Mouse (Mus musculus) forelimb bud, embryonic 11.5 days (tissue): Measurements from ENCODE around the gene Plekhg3.

Experiments used
- DNase-seq: peaks from one replicate; pipeline ENCODE4 v3.0.0-alpha.2; 2012; ENCODE audit warnings: low read depth, low spot score

Plekhg3 gene

DNA sequence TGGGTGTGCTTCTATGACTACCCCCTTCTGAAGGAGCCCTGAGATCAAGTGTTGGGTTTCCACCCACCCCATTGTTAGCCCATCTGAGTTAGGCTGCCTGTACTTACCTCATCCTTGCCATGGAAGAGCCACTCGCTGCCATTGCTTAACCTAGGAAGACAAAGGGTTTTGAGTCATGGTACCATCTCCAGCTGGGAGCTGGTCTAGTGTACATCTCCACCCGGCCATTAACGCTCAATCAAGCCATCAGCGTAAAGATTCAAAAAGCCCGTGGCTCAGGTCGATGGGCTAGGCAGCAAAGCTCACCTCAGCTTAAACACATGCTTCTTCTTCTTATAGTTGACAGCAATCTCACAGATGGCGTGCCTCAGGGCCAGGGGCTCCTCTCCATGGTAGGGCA is 52.8 kb downstream of the Plekhg3 start:
- no peak for DNase-seq

DNA sequence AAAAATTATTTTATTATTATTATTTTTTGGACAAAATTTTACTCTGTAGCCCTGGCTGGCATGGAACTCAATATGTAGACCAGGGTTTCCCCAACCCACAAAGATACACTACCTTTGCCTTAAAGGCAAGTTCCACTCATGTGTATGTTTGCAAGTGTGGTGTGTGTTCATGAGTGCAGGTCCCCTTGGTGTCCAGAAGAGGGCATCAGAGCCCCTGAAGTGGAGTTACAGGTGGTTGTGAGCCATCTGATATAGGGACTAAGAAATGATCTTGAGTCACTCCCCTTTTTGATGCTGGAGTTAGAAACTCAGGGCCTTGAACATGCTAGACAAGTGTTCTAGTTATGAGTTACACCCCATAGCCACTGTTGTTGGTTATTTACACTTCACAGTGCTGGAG is 54.3 kb downstream of the Plekhg3 start:
- no peak for DNase-seq

DNA sequence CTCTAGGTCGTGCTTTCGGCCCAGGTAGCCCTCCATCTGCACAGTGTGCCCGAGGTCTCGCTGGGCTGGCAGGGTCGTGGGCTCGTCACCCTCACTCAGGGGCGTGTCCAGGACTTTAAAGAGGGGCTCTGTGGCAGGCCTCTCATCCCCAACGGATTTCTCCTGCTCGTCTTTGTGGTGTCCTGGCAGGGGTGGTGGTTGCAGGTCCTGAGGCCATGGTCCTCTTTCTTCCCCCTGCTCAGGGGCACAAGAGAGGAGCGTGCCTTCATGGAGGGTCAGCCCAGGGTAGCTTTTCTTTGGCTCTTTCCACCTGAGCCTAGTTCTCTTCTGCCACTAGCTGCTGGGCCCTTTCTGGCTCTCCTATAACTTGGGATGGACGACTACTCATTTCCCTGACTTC is 56.7 kb downstream of the Plekhg3 start:
- no peak for DNase-seq

GRCm38 (mm10) chr12:76589531-76589930 is 58.8 kb downstream of the Plekhg3 start:
- no peak for DNase-seq

DNA sequence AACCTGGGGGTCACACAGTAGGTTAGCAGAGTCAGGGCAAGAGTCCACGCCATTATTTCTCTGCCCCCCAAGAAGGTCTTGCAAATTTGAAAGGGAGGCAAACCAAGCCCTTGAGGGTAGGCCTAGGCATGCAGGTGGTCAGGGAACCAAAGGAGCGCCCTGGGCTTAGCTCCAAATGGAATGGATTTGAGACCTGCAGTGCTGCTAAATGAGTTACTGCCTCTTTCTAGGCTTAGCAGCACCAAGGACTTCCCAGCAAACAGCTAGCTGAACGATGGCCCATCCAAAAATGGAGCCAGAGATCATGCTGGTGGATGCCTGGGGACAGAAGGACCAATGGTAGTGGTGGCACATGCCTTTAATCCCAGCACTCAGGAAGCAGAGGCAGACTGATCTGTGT is 60.3 kb downstream of the Plekhg3 start:
- DNase-seq = no peak

- peak; percentile 78 for DNase-seq
These were observed 61.5 kb downstream of the Plekhg3 start for GRCm38 (mm10) chr12:76592213-76592612.

GRCm38 (mm10) chr12:76593254-76593653 is 62.6 kb downstream of the Plekhg3 start:
- no peak for DNase-seq

DNA sequence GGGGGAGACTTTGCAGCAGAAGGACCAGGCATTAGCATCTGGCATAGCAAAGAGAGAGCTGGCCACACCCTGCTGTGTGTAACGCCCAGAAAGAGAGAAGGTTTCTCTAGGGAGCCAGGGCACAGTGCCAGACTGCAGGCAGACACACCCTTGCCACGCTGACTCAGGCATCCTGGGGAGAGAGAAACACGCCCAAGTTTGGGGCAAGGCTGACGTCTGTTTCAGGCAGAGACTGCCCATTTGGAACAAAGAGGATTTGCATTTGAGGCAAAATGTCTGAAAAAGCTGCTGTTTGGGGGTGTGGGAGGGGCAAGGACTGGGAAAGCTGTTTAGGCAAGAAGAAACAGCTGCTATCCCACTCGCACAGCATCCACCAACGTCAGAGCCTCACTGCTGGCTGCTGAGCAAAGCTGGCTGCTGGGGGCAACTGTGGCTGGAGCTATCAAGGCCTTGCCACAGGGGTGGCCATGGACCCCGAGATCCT is 63.2 kb downstream of the Plekhg3 start:
- DNase-seq = no peak

DNA sequence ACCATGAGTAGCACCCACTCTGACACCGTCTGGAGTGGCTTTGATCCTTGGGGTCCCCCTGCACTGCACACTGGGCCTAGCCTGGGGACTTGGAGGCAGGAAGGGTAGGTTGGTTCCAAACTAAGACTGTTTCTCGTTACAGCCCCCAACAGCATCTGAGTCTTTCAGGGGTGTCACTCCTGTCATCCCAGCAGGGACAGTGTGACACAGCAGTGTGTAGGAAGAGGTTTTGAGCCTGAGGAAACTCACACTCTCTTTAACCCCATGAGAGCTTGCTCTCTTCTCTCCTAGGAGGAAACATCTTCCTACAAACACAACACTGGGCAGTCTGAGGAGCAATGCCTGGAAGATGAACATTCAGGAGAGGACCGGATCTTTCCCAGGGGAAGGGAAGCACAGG is 63.9 kb downstream of the Plekhg3 start:
- DNase-seq = no peak

DNA sequence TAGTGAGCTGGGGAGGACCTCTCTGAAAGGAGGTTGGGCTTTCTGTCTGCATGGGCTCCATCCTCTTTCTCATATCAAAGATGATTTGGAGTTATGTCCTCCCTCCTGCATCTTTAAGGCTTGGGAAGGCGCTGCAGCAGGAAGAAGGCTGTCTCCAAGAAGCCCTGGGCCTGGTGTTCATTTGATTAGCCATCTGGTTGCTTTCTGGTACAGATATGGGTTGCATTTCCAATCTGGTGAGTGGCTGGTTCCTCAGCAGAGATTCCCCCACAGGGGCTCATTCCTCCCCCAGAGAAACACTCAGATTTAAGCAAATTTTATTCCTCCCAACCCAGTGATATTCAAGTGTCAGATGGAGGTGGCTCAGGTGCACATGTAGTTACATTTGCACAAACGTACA is 65.1 kb downstream of the Plekhg3 start:
- no peak for DNase-seq

DNA sequence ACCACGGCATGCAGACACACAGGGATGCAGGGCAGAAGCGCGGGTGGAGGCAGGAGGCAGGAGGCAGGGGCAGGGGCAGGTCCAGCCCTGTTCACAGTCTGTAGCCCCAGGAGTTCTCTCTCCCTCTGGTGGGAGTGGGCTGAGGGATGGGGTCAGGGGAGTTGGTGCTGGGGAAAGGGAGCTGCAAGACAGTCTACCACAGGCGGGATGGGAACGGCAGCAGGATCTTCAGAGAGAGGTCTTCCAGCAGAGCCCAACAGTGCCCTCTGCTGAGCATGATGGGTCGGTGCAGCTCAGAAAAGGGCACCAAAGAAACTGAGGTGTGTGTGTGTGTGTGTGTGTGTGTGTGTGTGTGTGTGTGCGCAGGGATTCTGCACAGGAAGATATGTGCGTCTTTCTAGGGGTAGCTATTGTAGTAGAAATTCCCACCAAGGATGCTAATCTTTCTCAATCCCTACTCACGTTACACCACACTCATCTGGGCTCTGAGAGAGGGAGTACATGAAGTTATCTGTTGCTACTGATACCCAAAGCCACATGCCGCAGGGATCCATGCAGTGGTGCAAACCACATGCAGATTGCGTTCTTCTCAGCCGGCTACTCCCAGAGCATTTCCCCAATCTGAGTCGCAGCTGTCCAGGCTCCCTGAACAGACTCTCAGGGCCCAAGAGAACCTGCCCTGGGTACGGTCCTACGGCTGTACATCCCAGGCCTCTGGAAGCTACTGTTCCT is 65.8 kb downstream of the Plekhg3 start:
- DNase-seq = peak; percentile 70

DNA sequence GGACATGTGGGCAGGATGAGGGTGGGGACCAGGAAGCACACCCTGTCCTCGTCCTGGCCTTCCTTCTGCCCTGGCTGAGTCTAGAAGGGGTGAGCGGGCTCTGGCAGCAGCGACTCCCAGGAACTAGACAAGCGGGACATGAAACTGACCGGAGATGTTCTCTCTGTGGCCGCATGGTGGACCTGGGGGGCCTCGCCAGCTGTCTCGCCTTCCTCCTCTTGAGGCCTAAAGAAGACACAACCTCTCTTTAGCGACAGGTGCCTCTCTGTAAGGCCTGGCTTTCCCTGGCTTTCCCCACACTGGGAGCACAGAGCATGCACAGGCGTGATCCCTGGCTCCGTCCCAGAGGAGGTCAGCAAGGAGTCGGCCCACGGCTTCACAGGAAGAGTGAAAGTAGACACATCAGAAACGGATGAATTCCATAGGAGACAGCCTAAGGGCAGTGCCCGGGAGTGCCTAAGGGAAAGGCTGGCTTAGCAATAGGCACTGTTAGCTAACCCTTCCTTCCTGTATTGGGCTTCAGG is 66.9 kb downstream of the Plekhg3 start:
- no peak for DNase-seq

GRCm38 (mm10) chr12:76598196-76598928 is 67.7 kb downstream of the Plekhg3 start:
- DNase-seq = no peak

GRCm38 (mm10) chr12:76603779-76604178 is 73.1 kb downstream of the Plekhg3 start:
- no peak for DNase-seq

GRCm38 (mm10) chr12:76604546-76604945 is 73.9 kb downstream of the Plekhg3 start:
- DNase-seq = no peak

DNA sequence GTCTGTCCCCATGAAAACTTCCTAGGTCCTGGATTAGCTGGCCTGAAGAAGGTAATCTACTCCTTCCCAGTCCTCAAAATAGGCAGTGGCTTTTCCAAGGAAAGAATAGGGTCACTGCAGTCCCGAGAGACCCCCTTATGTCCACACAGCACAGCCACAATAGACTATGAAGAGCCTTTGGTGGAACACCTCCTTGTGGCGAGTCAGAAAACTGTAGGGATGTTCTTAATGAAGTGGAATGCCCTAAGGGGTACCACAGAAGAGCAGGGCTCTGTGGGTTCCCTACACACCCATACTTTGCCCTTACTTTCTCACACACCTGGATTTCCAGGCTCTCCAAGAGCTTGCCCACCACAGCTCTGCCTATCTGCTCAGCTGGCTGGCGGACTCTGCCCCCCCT is 75.1 kb downstream of the Plekhg3 start:
- no peak for DNase-seq

GRCm38 (mm10) chr12:76608241-76608640 is 77.5 kb downstream of the Plekhg3 start:
- DNase-seq = no peak

DNA sequence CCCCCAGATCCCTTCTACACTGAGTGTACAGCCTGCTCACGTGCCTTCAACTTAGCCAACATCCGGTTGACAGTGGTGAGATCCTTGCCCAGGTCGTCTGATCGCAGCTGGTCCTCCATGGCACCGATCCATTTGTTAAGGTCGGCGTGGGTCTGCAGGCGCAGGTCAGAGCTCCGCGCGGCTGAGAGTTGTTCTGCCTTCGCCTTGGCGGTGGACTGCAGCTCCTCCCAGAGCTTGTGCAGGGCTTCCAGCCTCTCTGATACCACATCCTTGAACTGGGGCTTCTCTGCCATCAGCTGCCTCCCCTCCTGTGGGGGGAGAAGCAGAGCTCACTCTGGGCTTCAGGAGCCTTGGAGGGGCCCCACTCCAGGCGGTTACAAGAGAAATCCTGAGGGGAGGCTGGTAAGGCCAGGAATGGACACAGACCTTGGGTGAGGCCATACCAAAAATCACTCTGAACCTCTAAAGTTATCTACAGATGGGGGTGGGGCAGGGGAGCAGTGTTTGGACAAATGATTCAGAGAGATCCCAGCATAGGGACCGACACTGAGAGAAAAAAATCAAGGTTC is 78.4 kb downstream of the Plekhg3 start:
- no peak for DNase-seq

- no peak for DNase-seq
These were observed 81.9 kb downstream of the Plekhg3 start for GRCm38 (mm10) chr12:76612621-76613020.

GRCm38 (mm10) chr12:76614868-76615579 is 84.3 kb downstream of the Plekhg3 start:
- no peak for DNase-seq

GRCm38 (mm10) chr12:76615580-76615937 is 84.9 kb downstream of the Plekhg3 start:
- no peak for DNase-seq

GRCm38 (mm10) chr12:76618175-76618574 is 87.5 kb downstream of the Plekhg3 start:
- DNase-seq = no peak
